Mouse (Mus musculus) leukemia stem cell, adult 10-12 weeks (primary cell): ENCODE results near the gene Vmn2r31. TPM values are rescaled to one million over a fixed set of nuclear protein-coding genes. Genes with fewer than 3 reads are reported as not detected.

Experiments used
- polyA plus RNA-seq: library from polyadenylated mRNA; stranded (reverse); fragments of >175 nt; gene quantifications from 2 replicates; pipeline ENCODE4 v1.2.3, GENCODE M21; 2012; ENCODE audit warnings: low replicate concordance

The Vmn2r31 gene
- polyA plus RNA-seq: 0.02 TPM in 1 of 2 replicates, not detected in the other

DNA sequence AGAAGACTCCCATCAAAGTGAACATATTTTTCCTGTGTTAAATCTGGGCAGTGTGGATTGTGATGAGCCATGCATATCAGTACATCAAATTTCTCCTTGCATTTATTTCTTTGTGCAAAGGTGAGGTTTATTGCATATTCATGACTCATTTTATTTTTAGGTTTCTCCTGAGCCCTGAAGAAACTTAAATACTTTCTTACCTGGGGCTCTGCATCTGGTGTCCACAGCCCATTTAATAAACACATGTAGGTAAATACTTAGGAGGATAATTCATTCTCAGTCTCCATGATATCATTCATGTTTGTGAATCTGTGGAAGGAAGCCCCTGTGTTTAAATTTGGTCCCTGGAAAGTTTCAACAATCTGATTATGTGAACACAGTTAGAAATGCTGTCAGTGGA, at the start of gene Vmn2r31:
Vmn2r31 (minus strand) TSS at position 101 of the 400 bp plus-strand sequence.

DNA sequence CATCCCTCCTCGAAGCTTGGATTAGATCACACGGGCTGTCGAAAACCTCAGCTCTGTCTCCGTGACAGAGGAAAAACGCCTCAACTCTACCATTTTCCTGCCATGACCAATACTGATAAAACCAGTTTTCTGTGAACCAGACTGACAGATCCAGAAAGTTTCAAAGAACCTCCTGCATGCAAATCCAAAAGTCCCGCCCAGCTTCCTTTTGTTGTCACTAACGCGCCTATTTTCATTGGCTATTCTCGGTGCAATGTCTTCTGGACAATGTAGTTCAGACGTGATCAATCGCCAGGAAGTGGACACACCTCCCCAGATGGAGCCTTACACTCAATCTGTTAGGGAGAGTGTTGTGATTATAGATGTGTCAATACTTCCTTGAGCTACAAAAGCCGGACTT, 25.1 kb downstream of the Vmn2r31 start, which contains the start of gene Gm45783:
Gm45783 (minus strand) TSS at position 143 of the 400 bp plus-strand sequence.

GRCm38 (mm10) chr7:7337509-7337908, 62.0 kb downstream of the Vmn2r31 start, which contains the start of gene Vmn2r30:
Gene Vmn2r30, minus strand, starts transcription at chr7:7337609.

Other genes starting within 250 kb of the Vmn2r31 start
- gene Zfp418, start 228.4 kb downstream of the Vmn2r31 start, polyA plus RNA-seq: 0.06 TPM in 2 replicates
- gene Zfp772, start 189.7 kb downstream of the Vmn2r31 start, polyA plus RNA-seq: 0.11 TPM in 1 of 2 replicates, not detected in the other
- not detected in 2 replicates for gene Vmn2r29, start 152.4 kb downstream of the Vmn2r31 start, polyA plus RNA-seq
- 0.07 TPM in 1 of 2 replicates, not detected in the other for gene Gm45844, start 121.4 kb downstream of the Vmn2r31 start, polyA plus RNA-seq
- 3.3 and 7.6 TPM in 2 replicates for gene Clcn4, start 98.9 kb downstream of the Vmn2r31 start, polyA plus RNA-seq
- gene Vmn2r30, start 62.1 kb downstream of the Vmn2r31 start, polyA plus RNA-seq: 0.07 TPM in 1 of 2 replicates, not detected in the other
- gene Gm45783, start 25.1 kb downstream of the Vmn2r31 start, polyA plus RNA-seq: 0.40 TPM in 1 of 2 replicates, not detected in the other
- gene Vmn2r32, start 80.3 kb upstream of the Vmn2r31 start, polyA plus RNA-seq: not detected in 2 replicates
- 0.07 TPM in 1 of 2 replicates, not detected in the other for gene Vmn2r33, start 167.1 kb upstream of the Vmn2r31 start, polyA plus RNA-seq